Mouse (Mus musculus) liver, embryonic 14.5 days (tissue): Measurements from ENCODE around the gene Ddx41. TPM values are rescaled to one million over a fixed set of nuclear protein-coding genes. Genes with fewer than 3 reads are reported as not detected.

ENCODE experiments used
- ATAC-seq: fragments of 200-750 bp; cut with Nextera tagmentation; 2 replicates; pipeline ENCODE4 v1.8.0; 2017; ENCODE audit warnings: moderate number of reproducible peaks, mild to moderate bottlenecking, moderate library complexity; ENCODE audit not compliant: insufficient read depth
- DNase-seq, 3 experiments: peaks; one replicate each; pipeline ENCODE4 v3.0.0-alpha.2; 2012 to 2013; ENCODE audit warnings: low read depth in 3 of 3, low spot score in 3 of 3
- H3K27ac ChIP-seq: fragments of 300-500 bp; sonication (generic); 2 replicates; pipeline ENCODE4 v1.5.1; 2014; ENCODE audit warnings: moderate library complexity, mild to moderate bottlenecking, control low read depth, inconsistent platforms
- H3K27me3 ChIP-seq: fragments of 300-500 bp; sonication (generic); 2 replicates; pipeline ENCODE4 v1.6.1; 2014; ENCODE audit warnings: mild to moderate bottlenecking, low read length, moderate library complexity; ENCODE audit not compliant: control insufficient read depth, insufficient read depth
- H3K36me3 ChIP-seq: fragments of 300-500 bp; sonication (generic); replicated peaks from 2 replicates; pipeline ENCODE4 v1.6.1; 2014; ENCODE audit warnings: low read depth; ENCODE audit not compliant: control insufficient read depth, insufficient read depth
- H3K4me1 ChIP-seq, 2 experiments: fragments of 200-500 bp in 1 of 2; fragments of 300-500 bp in 1 of 2; sonication (generic) in 1 of 2; replicated peaks; 2 replicates each; pipeline ENCODE4 v1.6.1; 2012 to 2014; ENCODE audit warnings: antibody characterized with exemption in 1 of 2, inconsistent platforms in 1 of 2, low read length in 1 of 2; ENCODE audit not compliant: control insufficient read depth in 2 of 2, insufficient read depth in 2 of 2
- H3K4me2 ChIP-seq: fragments of 300-500 bp; sonication (generic); 2 replicates; pipeline ENCODE4 v1.6.1; 2014; ENCODE audit warnings: low read depth, mild to moderate bottlenecking, control low read depth, moderate library complexity
- H3K4me3 ChIP-seq, 2 experiments: fragments of 200-500 bp in 1 of 2; fragments of 300-500 bp in 1 of 2; sonication (generic) in 1 of 2; 2 replicates each; pipeline ENCODE4 v1.5.1; 2012 to 2014; ENCODE audit warnings: low read depth in 2 of 2, low read length in 2 of 2, mild to moderate bottlenecking in 2 of 2, control low read depth in 1 of 2, inconsistent platforms in 1 of 2, moderate library complexity in 1 of 2; ENCODE audit not compliant: insufficient read depth in 1 of 2
- H3K9ac ChIP-seq: fragments of 300-500 bp; sonication (generic); replicated peaks from 2 replicates; pipeline ENCODE4 v1.6.1; 2014; ENCODE audit warnings: mild to moderate bottlenecking, control low read depth, moderate library complexity
- H3K9me3 ChIP-seq: fragments of 300-500 bp; sonication (generic); 2 replicates; pipeline ENCODE4 v1.6.1; 2016; ENCODE audit warnings: low read length, mixed read lengths; ENCODE audit not compliant: control insufficient read depth
- CTCF ChIP-seq: IDR thresholded peaks from 2 replicates; pipeline ENCODE4 v1.5.1; 2016; ENCODE audit warnings: antibody characterized with exemption, low read depth, control low read depth
- EP300 ChIP-seq: IDR thresholded peaks from 2 replicates; pipeline ENCODE4 v1.6.1; 2016; ENCODE audit warnings: antibody characterized with exemption, low read depth
- WGBS: fragments of 180-500 bp; shearing (Covaris S2); extraction: QIAGEN DNeasy Blood & Tissue Kit; methylation state at CpG from one replicate; pipeline ENCODE4 v1.1.7; 2014; ENCODE audit not compliant: insufficient replicate concordance; 5-methylcytosine and 5-hydroxymethylcytosine counted together
- polyA plus RNA-seq, 2 experiments: library from polyadenylated mRNA; depleted of rRNA in 1 of 2; stranded (reverse) in 1 of 2; unstranded in 1 of 2; fragments of >200 nt; fragmentation: Nextera tagmentation in 1 of 2; extraction: Ambion mirVana in 1 of 2; gene quantifications; 2 replicates each; pipeline versions ENCODE4 v1.2.1 to v1.2.3; 2012 to 2014

The Ddx41 gene
- polyA plus RNA-seq, 2 experiments: 23.6 to 29.4 TPM

- Histone ChIP-seq H3K27me3 (no peaks in the 10 kb centered on the region), H3K9me3 (no peaks in the 10 kb centered on the region), H3K36me3 (no peaks in the 10 kb centered on the region), H3K4me2 (no peak within 1 kb of the TSS), H3K4me3 (no peak within 1 kb of the TSS), H3K9ac (no peak within 1 kb of the TSS), H3K27ac (no peak within 1 kb of the TSS), H3K4me1 (peaks cover 8 to 16% of the 10 kb centered on the region in 2 experiments)
- WGBS: 95% methylated on average over 2 of the region's 2 CpGs
- TF ChIP-seq EP300: no peak
- no peak for TF ChIP-seq CTCF
- ATAC-seq: no peak
- DNase-seq: no peak
Measured at GRCm38 (mm10) chr13:55573432-55573831, 37.0 kb upstream of the Ddx41 start, which contains the start of gene Tmed9. Tmed9 (plus strand) TSS chr13:55573732.

- H3K4me3 ChIP-seq: no peak overlapping the region
- no peaks in the 10 kb centered on the region for H3K36me3 ChIP-seq
- ATAC-seq: no peak
- peak overlapping the region; percentile 86 for H3K4me2 ChIP-seq
- no peak for TF ChIP-seq EP300
- TF ChIP-seq CTCF: no peak
- H3K9ac ChIP-seq: no peak overlapping the region
- H3K9me3 ChIP-seq: no peaks in the 10 kb centered on the region
- no peak overlapping the region for H3K27ac ChIP-seq
- peaks cover 8 to 16% of the 10 kb centered on the region in 2 experiments for H3K4me1 ChIP-seq
- DNase-seq: peak in 1 of 3 experiments; percentile 56
- WGBS: 30% methylated on average over 2 of the region's 2 CpGs
- H3K27me3 ChIP-seq: no peaks in the 10 kb centered on the region
Measured at GRCm38 (mm10) chr13:55571977-55572376, 35.5 kb upstream of the Ddx41 start.

- H3K9me3 ChIP-seq: no peaks in the 10 kb centered on the region
- no peak for TF ChIP-seq EP300
- no peak for TF ChIP-seq CTCF
- peaks cover 8 to 16% of the 10 kb centered on the region in 2 experiments for H3K4me1 ChIP-seq
- H3K4me2 ChIP-seq: peak within 1 kb of the TSS; percentile 86
- no peaks in the 10 kb centered on the region for H3K36me3 ChIP-seq
- peak; percentile 82 to 87 (median 84) for DNase-seq
- H3K27me3 ChIP-seq: no peaks in the 10 kb centered on the region
- peak within 1 kb of the TSS; percentile 91 for H3K9ac ChIP-seq
- H3K27ac ChIP-seq: peak within 1 kb of the TSS; percentile 56
- ATAC-seq: peak; percentile 93
- H3K4me3 ChIP-seq: peak within 1 kb of the TSS; percentile 86 to 94
- 1% methylated on average over 45 of the region's 47 CpGs for WGBS
Measured at GRCm38 (mm10) chr13:55571027-55571751, 34.7 kb upstream of the Ddx41 start, which contains the start of gene Fam193b. Fam193b (minus strand) TSS chr13:55571120.

GRCm38 (mm10) chr13:55570286-55570973, 34.0 kb upstream of the Ddx41 start:
- H3K4me1 ChIP-seq: peaks cover 8 to 16% of the 10 kb centered on the region in 2 experiments
- TF ChIP-seq EP300 (no peak), CTCF (no peak)
- peak overlapping the region; percentile 86 to 94 for H3K4me3 ChIP-seq
- no peak for DNase-seq
- peak; percentile 72 for ATAC-seq
- H3K4me2 ChIP-seq: peak overlapping the region; percentile 81
- no peaks in the 10 kb centered on the region; the same call in 1 of the 2 replicates for H3K36me3 ChIP-seq
- H3K9ac ChIP-seq: peak overlapping the region; percentile 91
- 1% methylated on average over 39 of the region's 47 CpGs for WGBS
- H3K27ac ChIP-seq: peak overlapping the region; percentile 56
- H3K27me3 ChIP-seq: no peaks in the 10 kb centered on the region
- no peaks in the 10 kb centered on the region for H3K9me3 ChIP-seq
